Mouse (Mus musculus): ENCODE data around the gene Psmd8. TPM values are rescaled to one million over a fixed set of nuclear protein-coding genes. Genes with fewer than 3 reads are reported as not detected.

Psmd8 gene
- polyA plus RNA-seq, 1 experiment: 127 TPM

- H3K36me3 ChIP-seq (ENCODE audit: control insufficient read depth, insufficient read depth, low read length): peaks cover 11% of the 10 kb centered on the region
- no peak for TF ChIP-seq POLR2A (IDR thresholded peaks at IDR 0.05; ENCODE audit: low read depth, low read length)
- no peak for TF ChIP-seq CTCF (IDR thresholded peaks at IDR 0.05; ENCODE audit: extremely low read depth, insufficient read length, insufficient replicate concordance, low read depth, low read length)
- no peak overlapping the region for H3K27ac ChIP-seq (ENCODE audit: insufficient read depth, low read depth, low read length)
- H3K4me1 ChIP-seq (ENCODE audit: control insufficient read depth, insufficient read depth, insufficient read length, low read length): peaks cover 20% of the 10 kb centered on the region
- peaks cover 34% of the 10 kb centered on the region for H3K27me3 ChIP-seq (ENCODE audit: control insufficient read depth, insufficient read depth, low read length)
- under 1% methylated on average over 30 of the region's 39 CpGs for WGBS
- peak overlapping the region; percentile 81 for H3K4me3 ChIP-seq (ENCODE audit: low read depth, low read length)
Observed at GRCm38 (mm10) chr7:29169231-29170065, 11.1 kb downstream of the Psmd8 start.

GRCm38 (mm10) chr7:29168791-29169230 lies 11.7 kb downstream of the Psmd8 start:
- H3K4me1 ChIP-seq (ENCODE audit: control insufficient read depth, insufficient read depth, insufficient read length, low read length): peaks cover 20% of the 10 kb centered on the region
- 7% methylated on average over 14 of the region's 14 CpGs for WGBS
- peak overlapping the region; percentile 81 for H3K4me3 ChIP-seq (ENCODE audit: low read depth, low read length)
- no peak overlapping the region for H3K27ac ChIP-seq (ENCODE audit: insufficient read depth, low read depth, low read length)
- peaks cover 34% of the 10 kb centered on the region for H3K27me3 ChIP-seq (ENCODE audit: control insufficient read depth, insufficient read depth, low read length)
- peaks cover 5% of the 10 kb centered on the region for H3K36me3 ChIP-seq (ENCODE audit: control insufficient read depth, insufficient read depth, low read length)
- TF ChIP-seq CTCF (IDR thresholded peaks at IDR 0.05; ENCODE audit: extremely low read depth, insufficient read length, insufficient replicate concordance, low read depth, low read length) (no peak), POLR2A (IDR thresholded peaks at IDR 0.05; ENCODE audit: low read depth, low read length) (no peak)

GRCm38 (mm10) chr7:29168121-29168695 lies 12.3 kb downstream of the Psmd8 start:
- no peak overlapping the region for H3K4me3 ChIP-seq (ENCODE audit: low read depth, low read length)

GRCm38 (mm10) chr7:29167656-29168055 lies 12.8 kb downstream of the Psmd8 start:
- Histone ChIP-seq H3K27ac (ENCODE audit: insufficient read depth, low read depth, low read length) (no peak overlapping the region), H3K27me3 (ENCODE audit: control insufficient read depth, insufficient read depth, low read length) (peaks cover 34% of the 10 kb centered on the region), H3K4me3 (ENCODE audit: low read depth, low read length) (no peak overlapping the region), H3K36me3 (ENCODE audit: control insufficient read depth, insufficient read depth, low read length) (no peaks in the 10 kb centered on the region), H3K4me1 (ENCODE audit: control insufficient read depth, insufficient read depth, insufficient read length, low read length) (peaks cover 24% of the 10 kb centered on the region)
- WGBS: 47% methylated on average over 19 of the region's 19 CpGs
- TF ChIP-seq CTCF (IDR thresholded peaks at IDR 0.05; ENCODE audit: extremely low read depth, insufficient read length, insufficient replicate concordance, low read depth, low read length) (no peak), POLR2A (IDR thresholded peaks at IDR 0.05; ENCODE audit: low read depth, low read length) (no peak)

More at GRCm38 (mm10) chr7:29168121-29168695, 12.3 kb downstream of the Psmd8 start:
- Histone ChIP-seq H3K27ac (ENCODE audit: insufficient read depth, low read depth, low read length) (no peak overlapping the region), H3K27me3 (ENCODE audit: control insufficient read depth, insufficient read depth, low read length) (peaks cover 34% of the 10 kb centered on the region), H3K4me1 (ENCODE audit: control insufficient read depth, insufficient read depth, insufficient read length, low read length) (peaks cover 20% of the 10 kb centered on the region), H3K36me3 (ENCODE audit: control insufficient read depth, insufficient read depth, low read length) (peaks cover 2% of the 10 kb centered on the region)
- 28% methylated on average over 10 of the region's 10 CpGs for WGBS
- TF ChIP-seq POLR2A (IDR thresholded peaks at IDR 0.05; ENCODE audit: low read depth, low read length) (no peak), CTCF (IDR thresholded peaks at IDR 0.05; ENCODE audit: extremely low read depth, insufficient read length, insufficient replicate concordance, low read depth, low read length) (no peak)

GRCm38 (mm10) chr7:29162750-29163525 lies 17.6 kb downstream of the Psmd8 start:
- Histone ChIP-seq H3K27ac (ENCODE audit: insufficient read depth, low read depth, low read length) (no peak overlapping the region), H3K4me3 (ENCODE audit: low read depth, low read length) (no peak overlapping the region), H3K4me1 (ENCODE audit: control insufficient read depth, insufficient read depth, insufficient read length, low read length) (peaks cover 7% of the 10 kb centered on the region), H3K27me3 (ENCODE audit: control insufficient read depth, insufficient read depth, low read length) (0 out of 2 replicates have a peak, but pooled peaks cover under 1% of the 10 kb centered on the region), H3K36me3 (ENCODE audit: control insufficient read depth, insufficient read depth, low read length) (no peaks in the 10 kb centered on the region)
- no peak for TF ChIP-seq POLR2A (IDR thresholded peaks at IDR 0.05; ENCODE audit: low read depth, low read length)
- no peak for TF ChIP-seq CTCF (IDR thresholded peaks at IDR 0.05; ENCODE audit: extremely low read depth, insufficient read length, insufficient replicate concordance, low read depth, low read length)
- 14% methylated on average over 9 of the region's 9 CpGs for WGBS

GRCm38 (mm10) chr7:29162294-29162693 lies 18.2 kb downstream of the Psmd8 start:
- peaks cover 7% of the 10 kb centered on the region for H3K4me1 ChIP-seq (ENCODE audit: control insufficient read depth, insufficient read depth, insufficient read length, low read length)
- H3K27me3 ChIP-seq (ENCODE audit: control insufficient read depth, insufficient read depth, low read length): no peaks in the 10 kb centered on the region
- no peak overlapping the region for H3K27ac ChIP-seq (ENCODE audit: insufficient read depth, low read depth, low read length)
- TF ChIP-seq POLR2A (IDR thresholded peaks at IDR 0.05; ENCODE audit: low read depth, low read length) (no peak), CTCF (IDR thresholded peaks at IDR 0.05; ENCODE audit: extremely low read depth, insufficient read length, insufficient replicate concordance, low read depth, low read length) (no peak)
- H3K36me3 ChIP-seq (ENCODE audit: control insufficient read depth, insufficient read depth, low read length): no peaks in the 10 kb centered on the region
- 51% methylated on average over 5 of the region's 5 CpGs for WGBS
- H3K4me3 ChIP-seq (ENCODE audit: low read depth, low read length): no peak overlapping the region
